Mouse (Mus musculus): Measurements from ENCODE around the gene Mamstr. TPM values are rescaled to one million over a fixed set of nuclear protein-coding genes. Genes with fewer than 3 reads are reported as not detected.

The Mamstr gene
- polyA plus RNA-seq (2012; ENCODE audit: insufficient read depth, insufficient read length, low replicate concordance, missing spikeins) = not detected in 2 replicates

DNA sequence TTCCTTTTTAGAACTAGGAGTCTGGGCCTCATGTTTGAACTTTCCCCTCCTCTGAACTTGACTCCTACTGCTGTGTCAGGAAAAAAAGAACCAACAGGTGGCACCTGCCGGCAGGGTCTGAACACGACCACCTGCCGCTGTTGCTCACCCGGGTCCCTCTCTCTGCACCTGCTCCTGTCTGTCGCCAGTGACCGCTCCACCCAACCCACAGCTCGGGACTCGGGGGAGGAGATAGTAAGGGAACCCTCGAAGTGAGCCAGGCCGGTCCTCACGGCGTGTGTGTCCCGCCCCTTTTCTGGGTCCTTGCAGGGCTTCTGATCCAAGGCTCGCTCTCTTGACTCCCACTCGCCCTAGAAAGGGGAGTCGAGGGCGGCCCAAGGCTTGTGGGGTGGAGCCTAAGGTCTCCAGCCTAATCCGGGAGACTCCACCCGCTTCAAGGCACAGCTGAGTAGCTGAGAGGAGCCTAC, at the start of gene Mamstr:
TSS of gene Mamstr (plus strand) at position 417 of the 467 bp plus-strand sequence.
- no peak for TF ChIP-seq POLR2A (IDR thresholded peaks at IDR 0.05; ENCODE audit: insufficient read depth, low read depth, low read length)
- TF ChIP-seq CTCF (IDR thresholded peaks at IDR 0.05; ENCODE audit: insufficient read depth, low read depth, low read length) = no peak
- H3K4me3 ChIP-seq (ENCODE audit: insufficient read depth, low read depth, low read length) = no peak within 1 kb of the TSS
- 45% methylated on average over 19 of the region's 19 CpGs for WGBS

GRCm38 (mm10) chr7:45590874-45591273, 48.9 kb upstream of the Mamstr start:
- Histone ChIP-seq H3K4me3 (ENCODE audit: insufficient read depth, low read depth, low read length) (no peak overlapping the region), H3K4me1 (ENCODE audit: control insufficient read depth, insufficient read depth, low read length) (no peaks in the 10 kb centered on the region; the same call in 1 of the 2 replicates), H3K27ac (ENCODE audit: insufficient read depth, low read depth, low read length) (no peak overlapping the region)
- TF ChIP-seq CTCF (IDR thresholded peaks at IDR 0.05; ENCODE audit: insufficient read depth, low read depth, low read length) (no peak), POLR2A (IDR thresholded peaks at IDR 0.05; ENCODE audit: insufficient read depth, low read depth, low read length) (no peak)
- WGBS = 64% methylated on average over 3 of the region's 3 CpGs

More for the DNA sequence above, at the start of gene Mamstr:
- Histone ChIP-seq H3K27ac (ENCODE audit: insufficient read depth, low read depth, low read length) (no peak within 1 kb of the TSS), H3K4me1 (ENCODE audit: control insufficient read depth, insufficient read depth, low read length) (peaks cover 26% of the 10 kb centered on the region)

GRCm38 (mm10) chr7:45591880-45592279, 47.9 kb upstream of the Mamstr start:
- WGBS = 83% methylated on average over 7 of the region's 7 CpGs
- TF ChIP-seq CTCF (IDR thresholded peaks at IDR 0.05; ENCODE audit: insufficient read depth, low read depth, low read length) = no peak
- TF ChIP-seq POLR2A (IDR thresholded peaks at IDR 0.05; ENCODE audit: insufficient read depth, low read depth, low read length) = no peak
- Histone ChIP-seq H3K27ac (ENCODE audit: insufficient read depth, low read depth, low read length) (no peak overlapping the region), H3K4me1 (ENCODE audit: control insufficient read depth, insufficient read depth, low read length) (no peaks in the 10 kb centered on the region; the same call in 1 of the 2 replicates), H3K4me3 (ENCODE audit: insufficient read depth, low read depth, low read length) (no peak overlapping the region)

GRCm38 (mm10) chr7:45593118-45593815, 46.5 kb upstream of the Mamstr start:
- no peak for TF ChIP-seq POLR2A (IDR thresholded peaks at IDR 0.05; ENCODE audit: insufficient read depth, low read depth, low read length)
- TF ChIP-seq CTCF (IDR thresholded peaks at IDR 0.05; ENCODE audit: insufficient read depth, low read depth, low read length) = peak; percentile 90
- no peaks in the 10 kb centered on the region; the same call in 1 of the 2 replicates for H3K4me1 ChIP-seq (ENCODE audit: control insufficient read depth, insufficient read depth, low read length)
- no peak overlapping the region for H3K4me3 ChIP-seq (ENCODE audit: insufficient read depth, low read depth, low read length)
- no peak overlapping the region for H3K27ac ChIP-seq (ENCODE audit: insufficient read depth, low read depth, low read length)
- WGBS = 22% methylated on average over 10 of the region's 10 CpGs

GRCm38 (mm10) chr7:45595176-45595575, 44.6 kb upstream of the Mamstr start:
- WGBS = 81% methylated on average over 4 of the region's 4 CpGs
- Histone ChIP-seq H3K4me1 (ENCODE audit: control insufficient read depth, insufficient read depth, low read length) (no peaks in the 10 kb centered on the region), H3K4me3 (ENCODE audit: insufficient read depth, low read depth, low read length) (no peak overlapping the region), H3K27ac (ENCODE audit: insufficient read depth, low read depth, low read length) (no peak overlapping the region)
- TF ChIP-seq CTCF (IDR thresholded peaks at IDR 0.05; ENCODE audit: insufficient read depth, low read depth, low read length) (no peak), POLR2A (IDR thresholded peaks at IDR 0.05; ENCODE audit: insufficient read depth, low read depth, low read length) (no peak)

- H3K4me3 ChIP-seq (ENCODE audit: insufficient read depth, low read depth, low read length) = no peak overlapping the region
- no peak overlapping the region for H3K27ac ChIP-seq (ENCODE audit: insufficient read depth, low read depth, low read length)
- 86% methylated on average over 1 of the region's 1 CpGs for WGBS
- no peaks in the 10 kb centered on the region for H3K4me1 ChIP-seq (ENCODE audit: control insufficient read depth, insufficient read depth, low read length)
- TF ChIP-seq CTCF (IDR thresholded peaks at IDR 0.05; ENCODE audit: insufficient read depth, low read depth, low read length) (no peak), POLR2A (IDR thresholded peaks at IDR 0.05; ENCODE audit: insufficient read depth, low read depth, low read length) (no peak)
Measured at GRCm38 (mm10) chr7:45596107-45596506, 43.7 kb upstream of the Mamstr start.

DNA sequence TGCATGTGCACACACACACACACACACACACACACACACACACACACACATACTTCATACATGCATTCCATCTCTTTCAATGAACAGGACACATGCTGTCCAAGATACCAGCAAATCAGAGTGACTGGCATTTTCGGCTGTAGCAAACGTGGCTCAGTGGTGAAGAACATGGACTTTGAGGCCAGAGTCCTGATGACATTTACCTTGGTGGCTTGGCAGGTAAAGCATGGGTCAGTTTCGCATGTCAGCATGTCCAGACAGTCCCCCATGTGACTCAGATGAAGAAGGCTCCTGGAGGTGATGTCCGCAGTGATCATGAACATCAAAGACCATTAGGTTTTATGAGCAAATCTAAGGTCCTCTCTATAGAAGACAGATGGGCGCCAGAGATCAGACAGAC, 42.8 kb upstream of the Mamstr start:
- no peak overlapping the region for H3K4me3 ChIP-seq (ENCODE audit: insufficient read depth, low read depth, low read length)
- no peaks in the 10 kb centered on the region for H3K4me1 ChIP-seq (ENCODE audit: control insufficient read depth, insufficient read depth, low read length)
- TF ChIP-seq POLR2A (IDR thresholded peaks at IDR 0.05; ENCODE audit: insufficient read depth, low read depth, low read length) = no peak
- no peak for TF ChIP-seq CTCF (IDR thresholded peaks at IDR 0.05; ENCODE audit: insufficient read depth, low read depth, low read length)
- H3K27ac ChIP-seq (ENCODE audit: insufficient read depth, low read depth, low read length) = no peak overlapping the region
- 90% methylated on average over 5 of the region's 5 CpGs for WGBS

- no peak for TF ChIP-seq CTCF (IDR thresholded peaks at IDR 0.05; ENCODE audit: insufficient read depth, low read depth, low read length)
- TF ChIP-seq POLR2A (IDR thresholded peaks at IDR 0.05; ENCODE audit: insufficient read depth, low read depth, low read length) = no peak
- Histone ChIP-seq H3K4me1 (ENCODE audit: control insufficient read depth, insufficient read depth, low read length) (no peaks in the 10 kb centered on the region), H3K27ac (ENCODE audit: insufficient read depth, low read depth, low read length) (no peak overlapping the region), H3K4me3 (ENCODE audit: insufficient read depth, low read depth, low read length) (no peak overlapping the region)
- 89% methylated on average over 6 of the region's 6 CpGs for WGBS
Measured at GRCm38 (mm10) chr7:45597527-45597926, 42.2 kb upstream of the Mamstr start.
